Mouse (Mus musculus) heart, embryonic 13.5 days (tissue): ENCODE measurements around the gene Otub2. TPM values are rescaled to one million over a fixed set of nuclear protein-coding genes. Genes with fewer than 3 reads are reported as not detected.

Source experiments
- ATAC-seq: fragments of 200-750 bp; cut with Nextera tagmentation; 2 replicates; pipeline ENCODE4 v1.8.0; 2017; ENCODE audit warnings: moderate TSS enrichment; ENCODE audit not compliant: insufficient number of reproducible peaks, low FRiP score, low TSS enrichment; ENCODE audit errors: extremely low read depth
- H3K27ac ChIP-seq: fragments of 300-500 bp; sonication (generic); replicated peaks from 2 replicates; pipeline ENCODE4 v1.5.1; 2015; ENCODE audit warnings: moderate library complexity, mild to moderate bottlenecking, inconsistent platforms
- H3K27me3 ChIP-seq: fragments of 300-500 bp; sonication (generic); replicated peaks from 2 replicates; pipeline ENCODE4 v1.6.1; 2015; ENCODE audit warnings: mild to moderate bottlenecking, inconsistent platforms
- H3K36me3 ChIP-seq: fragments of 300-500 bp; sonication (generic); 2 replicates; pipeline ENCODE4 v1.6.1; 2015; ENCODE audit warnings: mild to moderate bottlenecking, inconsistent platforms
- H3K4me1 ChIP-seq: fragments of 300-500 bp; sonication (generic); 2 replicates; pipeline ENCODE4 v1.6.1; 2015; ENCODE audit warnings: inconsistent platforms
- H3K4me2 ChIP-seq: fragments of 300-500 bp; sonication (generic); 2 replicates; pipeline ENCODE4 v1.6.1; 2015; ENCODE audit warnings: inconsistent platforms, mild to moderate bottlenecking, moderate library complexity
- H3K4me3 ChIP-seq: fragments of 300-500 bp; sonication (generic); 2 replicates; pipeline ENCODE4 v1.5.1; 2015; ENCODE audit warnings: moderate library complexity, mild to moderate bottlenecking, inconsistent platforms
- H3K9ac ChIP-seq: fragments of 300-500 bp; sonication (generic); 2 replicates; pipeline ENCODE4 v1.6.1; 2015; ENCODE audit warnings: inconsistent platforms, mild to moderate bottlenecking, moderate library complexity
- H3K9me3 ChIP-seq: fragments of 300-500 bp; sonication (generic); 2 replicates; pipeline ENCODE4 v1.6.1; 2016; ENCODE audit warnings: inconsistent platforms
- WGBS: fragments of 180-500 bp; shearing (Covaris S2); methylation state at CpG from one replicate; pipeline ENCODE4 v1.1.7; 2015; ENCODE audit warnings: mixed read lengths; 5-methylcytosine and 5-hydroxymethylcytosine counted together
- polyA plus RNA-seq: library from polyadenylated mRNA; unstranded; fragments of >200 nt; fragmentation: Nextera tagmentation; extraction: Ambion mirVana; gene quantifications from 2 replicates; pipeline ENCODE4 v1.2.1, GENCODE M21; 2015

The Otub2 gene
- 13.8 and 15.8 TPM in 2 replicates for polyA plus RNA-seq

DNA sequence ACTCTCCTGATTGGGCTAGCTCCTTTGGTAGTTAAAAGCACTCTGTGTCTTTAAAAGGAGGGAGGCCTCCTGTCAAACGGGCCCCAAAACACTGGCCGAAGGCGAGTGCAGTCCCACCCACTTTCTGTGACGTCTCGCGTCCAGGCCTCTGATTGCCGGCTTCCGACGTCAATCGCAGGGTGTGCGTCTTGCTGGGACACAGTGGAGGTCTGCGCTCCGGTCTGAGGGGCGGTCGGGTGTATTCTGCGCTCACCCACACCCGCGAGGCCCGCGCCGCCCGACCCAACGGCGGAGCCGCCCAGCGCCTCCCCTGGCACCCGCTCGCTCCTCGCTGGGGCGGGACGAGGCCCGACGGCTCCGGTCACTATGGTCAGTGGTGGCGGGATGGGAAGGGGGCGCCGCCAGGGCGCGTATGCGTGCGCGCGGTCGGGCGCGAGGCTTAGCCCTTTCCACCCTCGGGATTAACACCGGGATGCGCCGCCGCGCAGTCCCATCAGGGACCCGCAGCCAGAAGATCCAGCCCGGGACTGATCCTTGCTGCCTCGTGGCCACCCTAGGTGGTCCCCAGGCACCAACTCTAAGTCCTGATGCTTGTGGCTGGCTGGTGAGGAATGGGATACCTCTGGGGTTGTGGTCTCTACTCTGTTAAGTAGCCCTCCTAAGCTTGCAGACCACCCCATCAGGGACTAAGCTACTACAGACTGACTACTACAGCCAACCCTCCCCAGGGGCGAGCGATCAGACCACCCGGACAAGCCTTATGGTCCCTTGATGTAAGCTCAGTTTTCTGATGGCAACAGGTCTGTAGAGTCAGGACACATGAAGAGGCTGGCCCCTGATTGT is at the start of gene Otub2:
Gene Otub2 (plus strand): TSS at position 178 of the 843 bp plus-strand sequence.
- H3K27me3 ChIP-seq: no peaks in the 10 kb centered on the region
- H3K4me2 ChIP-seq: peak within 1 kb of the TSS; percentile 82
- peak within 1 kb of the TSS; percentile 90 for H3K9ac ChIP-seq
- H3K4me1 ChIP-seq: peaks cover 48% of the 10 kb centered on the region
- H3K9me3 ChIP-seq: no peaks in the 10 kb centered on the region
- H3K4me3 ChIP-seq: peak within 1 kb of the TSS; percentile 73
- peak; percentile 93 for ATAC-seq
- no peaks in the 10 kb centered on the region for H3K36me3 ChIP-seq
- peak within 1 kb of the TSS; percentile 66 for H3K27ac ChIP-seq
- under 1% methylated on average over 58 of the region's 58 CpGs for WGBS

DNA sequence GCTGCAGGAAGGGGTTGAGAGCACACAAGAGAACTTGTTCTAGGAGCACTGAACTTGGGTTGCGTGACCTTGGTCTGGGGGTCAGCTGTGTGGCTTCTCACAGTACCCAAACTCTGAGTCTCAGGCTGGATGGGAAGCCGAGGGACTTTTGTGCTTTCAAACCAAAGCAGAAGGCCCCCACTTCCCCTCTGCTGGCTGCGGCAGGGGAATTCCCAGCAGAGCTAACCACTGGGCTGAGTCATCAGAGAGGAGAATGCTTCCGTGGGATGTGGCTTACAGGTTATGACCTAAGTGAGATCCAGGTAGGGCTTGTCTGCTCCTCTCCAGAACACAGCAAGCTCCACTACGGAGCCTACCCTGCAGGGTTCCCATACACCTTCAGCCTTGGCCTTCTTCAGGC is 47.3 kb upstream of the Otub2 start:
- Histone ChIP-seq H3K27me3 (no peaks in the 10 kb centered on the region), H3K4me3 (no peak overlapping the region), H3K4me2 (no peak overlapping the region), H3K9ac (no peak overlapping the region), H3K36me3 (no peaks in the 10 kb centered on the region), H3K4me1 (peaks cover 26% of the 10 kb centered on the region), H3K27ac (no peak overlapping the region), H3K9me3 (no peaks in the 10 kb centered on the region)
- WGBS: 79% methylated on average over 5 of the region's 5 CpGs
- ATAC-seq: no peak

DNA sequence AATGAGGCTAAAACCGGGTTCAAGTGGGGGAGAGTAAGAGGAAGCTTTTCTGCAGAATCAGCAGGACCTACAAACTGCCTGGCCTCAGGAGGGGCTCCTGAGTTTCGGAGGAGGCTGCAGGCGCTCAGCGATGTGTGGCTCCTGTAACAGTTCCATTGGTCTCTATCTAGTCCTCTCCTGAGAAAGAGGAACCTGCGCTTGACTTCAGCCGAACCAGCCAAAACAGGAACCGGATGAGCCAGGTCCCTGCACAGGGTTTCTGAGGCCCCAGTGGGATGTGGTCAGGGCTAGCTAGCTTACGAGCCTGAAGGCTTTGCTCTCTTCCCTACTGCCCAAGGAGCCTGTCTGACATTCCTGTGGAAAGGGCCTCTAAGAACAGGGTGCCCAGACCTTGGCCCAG is 45.0 kb upstream of the Otub2 start:
- Histone ChIP-seq H3K36me3 (no peaks in the 10 kb centered on the region), H3K4me2 (no peak overlapping the region), H3K27me3 (no peaks in the 10 kb centered on the region), H3K9me3 (no peaks in the 10 kb centered on the region), H3K27ac (no peak overlapping the region), H3K4me1 (peaks cover 41% of the 10 kb centered on the region), H3K4me3 (no peak overlapping the region), H3K9ac (no peak overlapping the region)
- 67% methylated on average over 8 of the region's 8 CpGs for WGBS
- no peak for ATAC-seq

DNA sequence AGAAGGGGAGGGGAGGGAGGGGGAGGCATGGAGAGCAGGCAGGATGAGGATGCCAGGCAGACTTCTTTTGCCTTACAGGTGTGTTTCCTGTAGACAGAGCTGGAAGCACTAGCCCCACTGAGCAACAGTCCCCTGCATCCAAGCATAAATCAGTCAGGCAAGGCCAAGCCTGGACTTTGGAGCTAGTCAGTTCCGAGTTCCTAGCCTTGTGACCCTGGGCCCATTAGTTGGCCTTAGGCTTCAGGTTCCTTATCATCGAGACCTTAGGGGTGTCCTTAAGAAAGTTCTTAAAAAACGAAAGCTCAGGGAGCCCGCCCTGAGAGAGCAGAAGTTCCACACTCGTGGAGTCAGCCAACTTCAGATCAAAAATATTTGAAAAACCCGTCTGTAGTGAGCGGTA is 43.5 kb upstream of the Otub2 start:
- no peak overlapping the region for H3K4me3 ChIP-seq
- no peak for ATAC-seq
- H3K4me2 ChIP-seq: no peak overlapping the region
- 75% methylated on average over 7 of the region's 7 CpGs for WGBS
- H3K27me3 ChIP-seq: no peaks in the 10 kb centered on the region
- no peaks in the 10 kb centered on the region for H3K9me3 ChIP-seq
- H3K9ac ChIP-seq: no peak overlapping the region
- no peak overlapping the region for H3K27ac ChIP-seq
- H3K4me1 ChIP-seq: peaks cover 30% of the 10 kb centered on the region
- H3K36me3 ChIP-seq: no peaks in the 10 kb centered on the region

DNA sequence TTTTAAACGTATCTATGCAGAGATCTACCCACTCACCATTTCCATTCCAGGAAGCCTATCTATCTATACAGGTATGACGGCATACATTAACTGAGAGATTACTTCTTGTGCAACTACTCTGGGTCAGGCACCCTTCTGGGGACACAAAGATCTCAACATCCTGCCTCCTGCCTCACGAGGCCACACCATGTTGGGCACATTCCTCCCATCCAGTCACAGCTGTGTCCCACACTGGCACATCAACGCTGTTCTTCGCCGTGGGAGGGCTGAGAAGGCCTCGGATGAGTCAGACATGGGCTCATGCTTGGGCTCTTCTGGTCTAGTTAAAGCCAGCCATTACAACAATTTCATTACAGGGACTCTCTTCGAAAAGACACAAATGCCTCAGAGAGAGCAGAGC is 41.5 kb upstream of the Otub2 start:
- WGBS: 56% methylated on average over 8 of the region's 8 CpGs
- H3K27ac ChIP-seq: no peak overlapping the region
- no peak overlapping the region for H3K4me2 ChIP-seq
- H3K36me3 ChIP-seq: peaks cover 13% of the 10 kb centered on the region
- peaks cover 25% of the 10 kb centered on the region for H3K4me1 ChIP-seq
- H3K9ac ChIP-seq: peak overlapping the region; percentile 45; the same call in 1 of the 2 replicates
- no peak overlapping the region for H3K4me3 ChIP-seq
- no peak for ATAC-seq
- H3K27me3 ChIP-seq: no peaks in the 10 kb centered on the region
- 0 out of 2 replicates have a peak, but pooled peaks cover 4% of the 10 kb centered on the region for H3K9me3 ChIP-seq

DNA sequence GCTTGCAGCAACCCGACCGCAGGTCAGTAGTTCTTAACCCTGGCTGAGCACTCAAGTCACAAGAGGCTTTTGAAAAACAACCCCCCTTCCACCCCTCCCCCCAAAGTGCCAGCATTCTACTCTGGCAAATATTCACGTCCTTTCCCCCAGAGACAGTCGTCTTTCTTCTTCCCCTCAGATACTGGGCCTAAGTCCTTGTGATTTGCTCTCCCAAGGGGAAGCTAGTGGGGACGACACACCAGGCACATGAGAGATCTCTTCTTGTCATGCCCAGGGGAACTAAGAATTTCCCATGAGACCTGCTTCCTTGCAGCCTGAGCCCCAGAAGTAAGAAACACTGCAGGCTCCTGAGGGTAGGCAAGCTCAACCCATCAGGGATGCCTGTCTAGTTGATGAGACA is 41.1 kb upstream of the Otub2 start:
- Histone ChIP-seq H3K4me3 (no peak overlapping the region), H3K4me1 (peaks cover 25% of the 10 kb centered on the region), H3K27ac (no peak overlapping the region), H3K9ac (peak overlapping the region; percentile 45; the same call in 1 of the 2 replicates), H3K36me3 (peaks cover 13% of the 10 kb centered on the region), H3K27me3 (no peaks in the 10 kb centered on the region), H3K9me3 (0 out of 2 replicates have a peak, but pooled peaks cover 4% of the 10 kb centered on the region), H3K4me2 (no peak overlapping the region)
- ATAC-seq: no peak
- 34% methylated on average over 5 of the region's 5 CpGs for WGBS

DNA sequence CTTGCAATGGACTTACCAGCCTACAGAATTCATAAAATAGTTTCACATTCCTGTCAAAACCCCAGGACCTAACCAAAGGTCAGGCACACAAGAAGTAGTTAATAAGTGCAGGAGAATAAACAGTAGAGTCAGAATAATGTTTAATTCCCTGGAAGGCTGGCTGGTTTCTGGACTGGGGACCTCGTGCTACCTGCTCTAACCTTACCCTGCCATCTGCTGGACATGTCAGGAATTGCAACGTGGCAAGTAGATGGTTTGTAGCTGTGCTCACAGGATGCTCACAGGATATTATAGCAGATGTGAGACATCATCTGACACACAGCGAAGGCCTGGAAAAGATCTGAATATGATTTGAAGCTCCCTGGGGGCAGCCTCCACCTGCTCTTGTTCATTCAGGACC is 40.0 kb upstream of the Otub2 start:
- Histone ChIP-seq H3K4me1 (peaks cover 35% of the 10 kb centered on the region), H3K36me3 (peaks cover 13% of the 10 kb centered on the region), H3K4me3 (no peak overlapping the region), H3K27ac (no peak overlapping the region), H3K4me2 (no peak overlapping the region), H3K9me3 (0 out of 2 replicates have a peak, but pooled peaks cover 4% of the 10 kb centered on the region), H3K9ac (0 out of 2 replicates have a peak overlapping the region, but pooled peaks have one; percentile 12), H3K27me3 (no peaks in the 10 kb centered on the region)
- ATAC-seq: no peak
- WGBS: 6% methylated on average over 3 of the region's 3 CpGs

DNA sequence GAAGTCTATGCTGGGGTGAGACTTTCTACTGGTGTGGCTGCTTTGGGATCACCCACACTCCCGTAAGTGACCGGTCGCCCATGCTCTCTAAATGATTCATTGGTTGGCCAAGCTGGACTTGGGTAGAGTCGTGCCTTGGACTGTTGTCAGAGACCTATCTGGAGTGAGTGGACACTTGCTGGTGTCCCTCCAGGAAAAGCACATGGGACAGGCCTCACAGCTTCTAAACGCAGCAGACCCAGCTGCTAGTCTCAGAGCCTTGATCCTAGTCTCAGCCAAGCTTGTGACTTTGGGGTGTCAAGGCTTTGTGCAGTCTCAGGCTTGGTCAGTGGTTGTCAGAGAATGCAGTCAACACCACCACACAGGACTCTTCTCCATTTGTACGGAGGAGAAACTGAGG is 35.7 kb upstream of the Otub2 start:
- peak overlapping the region; percentile 37; the same call in 1 of the 2 replicates for H3K9ac ChIP-seq
- H3K36me3 ChIP-seq: peaks cover 13% of the 10 kb centered on the region
- ATAC-seq: no peak
- peak overlapping the region; percentile 60 for H3K4me2 ChIP-seq
- peak overlapping the region; percentile 92 for H3K27ac ChIP-seq
- H3K4me3 ChIP-seq: no peak overlapping the region
- 0 out of 2 replicates have a peak, but pooled peaks cover 4% of the 10 kb centered on the region for H3K9me3 ChIP-seq
- H3K4me1 ChIP-seq: peaks cover 50% of the 10 kb centered on the region
- WGBS: 83% methylated on average over 6 of the region's 6 CpGs
- no peaks in the 10 kb centered on the region for H3K27me3 ChIP-seq

DNA sequence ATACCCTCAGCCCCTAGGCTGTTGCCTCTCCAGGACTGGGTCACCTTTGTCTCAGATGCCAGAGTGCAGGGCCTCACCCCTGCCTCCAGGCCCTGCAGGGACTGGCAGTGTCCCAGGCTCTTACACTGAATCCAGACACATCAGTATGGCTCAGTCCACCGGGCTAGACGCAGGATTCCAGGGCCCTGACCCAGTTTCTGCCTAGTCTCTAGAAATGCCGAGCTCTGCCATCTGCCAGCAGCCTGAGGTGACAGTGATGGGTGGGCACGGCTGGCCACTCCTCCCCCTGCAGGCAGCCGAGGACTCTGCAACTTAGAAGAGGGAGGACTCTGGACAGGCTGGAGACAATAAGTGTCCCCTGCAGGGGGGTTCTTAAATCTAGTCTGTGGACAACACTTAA is 34.9 kb upstream of the Otub2 start:
- H3K4me2 ChIP-seq: peak overlapping the region; percentile 60
- WGBS: 14% methylated on average over 5 of the region's 5 CpGs
- H3K27ac ChIP-seq: peak overlapping the region; percentile 92
- H3K4me1 ChIP-seq: peaks cover 51% of the 10 kb centered on the region
- H3K9me3 ChIP-seq: 0 out of 2 replicates have a peak, but pooled peaks cover 4% of the 10 kb centered on the region
- H3K9ac ChIP-seq: peak overlapping the region; percentile 69
- peaks cover 13% of the 10 kb centered on the region for H3K36me3 ChIP-seq
- H3K4me3 ChIP-seq: peak overlapping the region; percentile 39
- ATAC-seq: peak; percentile 64
- no peaks in the 10 kb centered on the region for H3K27me3 ChIP-seq

DNA sequence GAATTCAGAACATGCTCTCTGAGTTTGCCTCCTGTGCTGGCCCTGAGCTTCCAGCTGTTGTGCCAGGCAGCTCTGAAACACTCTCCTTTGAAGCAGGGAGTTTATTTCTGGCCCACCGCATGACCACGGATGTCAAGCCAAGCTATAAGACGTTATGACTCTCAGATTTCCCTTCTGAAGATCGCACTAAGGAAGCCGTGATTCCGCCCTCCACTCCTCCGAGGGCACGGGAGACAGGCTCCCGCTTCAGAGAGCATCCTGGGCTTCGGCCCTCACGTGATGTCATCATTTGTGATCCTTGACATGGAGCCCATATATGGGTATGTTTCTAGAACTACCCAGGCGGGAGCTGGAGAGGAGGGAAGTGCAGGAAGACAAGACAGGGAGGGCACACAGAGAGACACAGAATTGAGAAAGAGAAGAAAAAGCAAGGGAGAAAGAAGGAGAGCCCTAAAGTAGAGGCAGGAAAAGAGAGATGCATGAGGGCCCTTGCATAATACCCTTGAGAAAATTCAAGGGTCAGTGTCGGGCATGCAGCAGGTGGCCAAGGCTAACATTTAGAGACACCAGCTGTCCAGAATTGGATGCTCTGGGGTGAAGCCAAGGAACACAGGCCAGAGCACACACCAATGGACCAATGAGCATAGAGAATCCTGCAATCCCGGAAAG is 32.6 kb upstream of the Otub2 start, which contains the start of gene Asb2:
Gene Asb2 (minus strand): TSS at position 256 of the 669 bp plus-strand sequence.
- 38% methylated on average over 14 of the region's 14 CpGs for WGBS
- ATAC-seq: no peak
- peaks cover 10% of the 10 kb centered on the region for H3K36me3 ChIP-seq
- peak within 1 kb of the TSS; percentile 60 for H3K4me2 ChIP-seq
- peaks cover 60% of the 10 kb centered on the region for H3K4me1 ChIP-seq
- peak within 1 kb of the TSS; percentile 92 for H3K27ac ChIP-seq
- no peaks in the 10 kb centered on the region for H3K27me3 ChIP-seq
- peak within 1 kb of the TSS; percentile 77 for H3K9ac ChIP-seq
- peak within 1 kb of the TSS; percentile 39 for H3K4me3 ChIP-seq
- H3K9me3 ChIP-seq: 0 out of 2 replicates have a peak, but pooled peaks cover 4% of the 10 kb centered on the region

DNA sequence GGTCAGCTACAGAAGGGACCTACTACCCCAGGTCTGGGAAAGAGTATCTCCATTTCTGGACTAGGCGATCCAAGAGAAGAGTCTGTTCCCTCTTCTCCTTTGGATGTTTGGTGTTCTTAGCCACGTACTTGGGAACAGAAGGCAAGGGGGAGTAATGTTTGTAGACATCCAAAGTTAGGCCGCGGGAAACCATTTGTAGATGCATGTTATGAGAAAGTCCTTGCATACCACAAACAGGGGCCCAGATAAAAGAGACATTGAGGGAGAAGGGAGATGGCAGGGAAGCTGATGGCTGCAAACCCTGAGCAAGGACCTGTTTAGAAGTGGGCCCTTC is 32.1 kb upstream of the Otub2 start:
- Histone ChIP-seq H3K27me3 (no peaks in the 10 kb centered on the region), H3K27ac (0 out of 2 replicates have a peak overlapping the region, but pooled peaks have one; percentile 92), H3K9ac (no peak overlapping the region), H3K36me3 (peaks cover 5% of the 10 kb centered on the region), H3K4me2 (no peak overlapping the region), H3K4me1 (peaks cover 60% of the 10 kb centered on the region), H3K4me3 (no peak overlapping the region), H3K9me3 (0 out of 2 replicates have a peak, but pooled peaks cover 2% of the 10 kb centered on the region)
- 88% methylated on average over 4 of the region's 4 CpGs for WGBS
- ATAC-seq: no peak
